Mouse (Mus musculus): ENCODE results near the gene Slc39a5.

DNA sequence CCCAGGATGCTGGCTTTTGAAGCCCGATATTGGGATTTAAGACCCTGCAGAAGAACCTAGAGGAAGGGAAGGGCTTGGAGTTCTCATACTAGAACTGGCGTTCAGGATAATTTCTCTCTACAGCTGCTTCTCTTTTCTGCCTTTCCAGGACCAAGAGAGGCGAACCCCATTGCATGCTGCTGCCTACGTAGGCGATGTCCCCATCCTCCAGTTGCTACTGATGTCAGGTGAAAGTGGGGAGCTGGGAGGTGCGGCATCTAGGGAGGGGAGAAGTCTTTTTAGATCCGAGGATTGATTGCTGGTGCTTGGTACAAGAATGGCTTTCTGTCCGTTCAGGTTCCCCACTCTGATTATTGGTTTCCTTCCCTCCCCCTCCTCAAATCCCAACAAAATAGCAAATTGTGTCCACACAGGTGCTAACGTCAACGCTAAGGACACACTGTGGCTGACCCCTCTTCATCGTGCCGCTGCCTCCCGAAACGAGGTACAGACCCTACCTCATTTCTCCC lies 23.0 kb downstream of the Slc39a5 start:
- TF ChIP-seq CTCF (IDR thresholded peaks at IDR 0.05; ENCODE audit: low read depth, low read length) (no peak), GATA1 (IDR thresholded peaks at IDR 0.05; ENCODE audit: borderline replicate concordance, low read length) (no peak), TAL1 (conservative IDR thresholded peaks at IDR 0.05; ENCODE audit: low read depth, low read length) (no peak)
